Mouse (Mus musculus) lung, postnatal 36 days (tissue): ENCODE measurements at regions not wholly inside any gene's neighbourhood (a gene's known extent, or its start where the extent isn't known, plus 50 kb on each side); places are given as distances from the start of the nearest gene placed in this dataset.

Experiments used
- DNase-seq: peaks from one replicate; pipeline ENCODE4 v3.0.0; 2022; ENCODE audit warnings: mixed read lengths

- DNase-seq: no peak
These were observed 362.0 kb upstream of the Chd6 start for GRCm38 (mm10) chr2:161470844-161471243.

- peak; percentile 53 for DNase-seq
These were observed 361.1 kb upstream of the Chd6 start for GRCm38 (mm10) chr2:161470025-161470424.

GRCm38 (mm10) chr2:161467035-161467434 is 358.2 kb upstream of the Chd6 start:
- no peak for DNase-seq

GRCm38 (mm10) chr2:161460600-161460999 is 351.7 kb upstream of the Chd6 start:
- DNase-seq: no peak

GRCm38 (mm10) chr2:161454466-161454865 is 345.6 kb upstream of the Chd6 start:
- DNase-seq: no peak

GRCm38 (mm10) chr2:161433816-161434215 is 324.9 kb upstream of the Chd6 start:
- no peak for DNase-seq

- no peak for DNase-seq
These were observed 320.4 kb upstream of the Chd6 start for GRCm38 (mm10) chr2:161429294-161429693.

- no peak for DNase-seq
These were observed 316.7 kb upstream of the Chd6 start for GRCm38 (mm10) chr2:161425587-161425986.

GRCm38 (mm10) chr2:161418062-161418461 is 309.2 kb upstream of the Chd6 start:
- DNase-seq: no peak

GRCm38 (mm10) chr2:161416218-161416927 is 307.5 kb upstream of the Chd6 start:
- DNase-seq: no peak

GRCm38 (mm10) chr2:161408306-161408705 is 299.4 kb upstream of the Chd6 start:
- DNase-seq: no peak

- DNase-seq: no peak
These were observed 297.0 kb upstream of the Chd6 start for GRCm38 (mm10) chr2:161405847-161406384.

GRCm38 (mm10) chr2:161398061-161398460 is 289.2 kb upstream of the Chd6 start:
- no peak for DNase-seq

- DNase-seq: no peak
These were observed 282.2 kb upstream of the Chd6 start for GRCm38 (mm10) chr2:161390954-161391690.

GRCm38 (mm10) chr2:161389318-161389835 is 280.5 kb upstream of the Chd6 start:
- DNase-seq: no peak

- no peak for DNase-seq
These were observed 278.2 kb upstream of the Chd6 start for GRCm38 (mm10) chr2:161387054-161387453.

- no peak for DNase-seq
These were observed 273.5 kb upstream of the Chd6 start for GRCm38 (mm10) chr2:161382411-161382810.

- DNase-seq: no peak
These were observed 269.4 kb upstream of the Chd6 start for GRCm38 (mm10) chr2:161378313-161378712.

- DNase-seq: no peak
These were observed 253.4 kb upstream of the Chd6 start for GRCm38 (mm10) chr2:161362325-161362724.

GRCm38 (mm10) chr2:161349110-161349509 is 240.2 kb upstream of the Chd6 start:
- DNase-seq: no peak

GRCm38 (mm10) chr2:161344018-161344417 is 235.1 kb upstream of the Chd6 start:
- DNase-seq: no peak

- no peak for DNase-seq
These were observed 233.8 kb upstream of the Chd6 start for GRCm38 (mm10) chr2:161342648-161343047.

- peak; percentile 82 for DNase-seq
These were observed 232.6 kb upstream of the Chd6 start for GRCm38 (mm10) chr2:161341368-161341891.

GRCm38 (mm10) chr2:161340291-161340690 is 231.4 kb upstream of the Chd6 start:
- DNase-seq: no peak
